Mouse (Mus musculus) MEL (cell line): ENCODE results near the gene Syt3.

Experiments used
- CTCF ChIP-seq, 3 experiments: IDR thresholded peaks in 2 of 3; conservative IDR thresholded peaks in 1 of 3; 2 replicates each; pipeline ENCODE4 v1.5.1; 2011 to 2012; ENCODE audit warnings: low read length in 3 of 3, low read depth in 2 of 3, mild to moderate bottlenecking in 2 of 3, improper control_type of control experiment in 1 of 3, inconsistent platforms in 1 of 3, mixed read lengths in 1 of 3, moderate library complexity in 1 of 3; ENCODE audit not compliant: control insufficient read depth in 1 of 3, insufficient read depth in 1 of 3, poor library complexity in 1 of 3, severe bottlenecking in 1 of 3
- EP300 ChIP-seq, 2 experiments: IDR thresholded peaks; 2 replicates each; pipeline ENCODE4 v1.6.1; 2011; ENCODE audit warnings: improper control_type of control experiment in 2 of 2, low read length in 2 of 2, low read depth in 1 of 2, mild to moderate bottlenecking in 1 of 2
- ETS1 ChIP-seq: IDR thresholded peaks from 2 replicates; pipeline ENCODE4 v1.6.1; 2012; ENCODE audit warnings: low read depth, mild to moderate bottlenecking, inconsistent platforms, low read length, improper control_type of control experiment, moderate library complexity
- GATA1 ChIP-seq: IDR thresholded peaks from 2 replicates; pipeline ENCODE4 v1.6.1; 2011; ENCODE audit warnings: low read depth, low read length, improper control_type of control experiment
- HCFC1 ChIP-seq: IDR thresholded peaks from 2 replicates; pipeline ENCODE4 v1.6.1; 2012; ENCODE audit warnings: low read depth, mild to moderate bottlenecking, inconsistent platforms, low read length, improper control_type of control experiment, moderate library complexity
- KAT2A ChIP-seq: conservative IDR thresholded peaks from 2 replicates; pipeline ENCODE4 v1.6.1; 2012; ENCODE audit warnings: low read depth, low read length, improper control_type of control experiment, inconsistent platforms
- MAFK ChIP-seq: IDR thresholded peaks from 2 replicates; pipeline ENCODE4 v1.6.1; 2011; ENCODE audit warnings: low read depth, mild to moderate bottlenecking, low read length, improper control_type of control experiment, borderline replicate concordance
- POLR2A ChIP-seq, 2 experiments: IDR thresholded peaks; 2 replicates each; pipeline ENCODE4 v1.6.1; 2011 to 2012; ENCODE audit warnings: low read length in 2 of 2, mild to moderate bottlenecking in 2 of 2, control low read depth in 1 of 2, improper control_type of control experiment in 1 of 2, low read depth in 1 of 2, moderate library complexity in 1 of 2; ENCODE audit not compliant: control insufficient read depth in 1 of 2, insufficient read depth in 1 of 2, poor library complexity in 1 of 2
- POLR2AphosphoS2 ChIP-seq: IDR thresholded peaks from 2 replicates; pipeline ENCODE4 v1.6.1; 2011; ENCODE audit warnings: low read length, improper control_type of control experiment
- SMC3 ChIP-seq: IDR thresholded peaks from 2 replicates; pipeline ENCODE4 v1.6.1; 2011; ENCODE audit warnings: low read depth, low read length, improper control_type of control experiment
- TAL1 ChIP-seq: IDR thresholded peaks from 2 replicates; pipeline ENCODE4 v1.6.1; 2012; ENCODE audit warnings: mild to moderate bottlenecking, inconsistent platforms, low read length, moderate library complexity, mixed read lengths
- TBP ChIP-seq: IDR thresholded peaks from 2 replicates; pipeline ENCODE4 v1.8.0; 2011; ENCODE audit warnings: low read depth, low read length, improper control_type of control experiment
- USF1 ChIP-seq: IDR thresholded peaks from 2 replicates; pipeline ENCODE4 v1.6.1; 2014; ENCODE audit warnings: low read depth, mild to moderate bottlenecking, inconsistent platforms, low read length, improper control_type of control experiment, moderate library complexity

GRCm38 (mm10) chr7:44337121-44337849 is 46.6 kb upstream of the Syt3 start:
- TF ChIP-seq POLR2AphosphoS2 (no peak), SMC3 (no peak), POLR2A (IDR thresholded peaks at IDR 0.05; ENCODE audit: control insufficient read depth in 1 of 2, insufficient read depth in 1 of 2, low read depth in 1 of 2, low read length in 2 of 2, poor library complexity in 1 of 2) (no peak), CTCF (IDR thresholded peaks at IDR 0.05 in 2 of 3, conservative IDR thresholded peaks at IDR 0.05 in 1 of 3; ENCODE audit: control insufficient read depth in 1 of 3, insufficient read depth in 1 of 3, low read depth in 2 of 3, low read length in 3 of 3, poor library complexity in 1 of 3, severe bottlenecking in 1 of 3) (no peak), TBP (no peak), MAFK (no peak), EP300 (IDR thresholded peaks at IDR 0.05; ENCODE audit: low read depth in 1 of 2, low read length in 2 of 2) (no peak), HCFC1 (no peak), TAL1 (no peak), GATA1 (no peak), ETS1 (no peak), USF1 (no peak), KAT2A (no peak)
